Mouse (Mus musculus) hindbrain, embryonic 16.5 days (tissue): Measurements from ENCODE around the gene Vmn1r88. TPM values are rescaled to one million over a fixed set of nuclear protein-coding genes. Genes with fewer than 3 reads are reported as not detected.
A peak's percentile ranks its signal among the peaks of the same experiment; 100 is the strongest.
"Not testable (repeated sequence)": the region's sequence is repeated elsewhere in the genome, so short reads cannot be mapped to it uniquely, and the experiment has no call there.

Experiments used
- ATAC-seq: fragments of 200-750 bp; cut with Nextera tagmentation; 2 replicates; pipeline ENCODE4 v1.8.0; 2017; ENCODE audit warnings: moderate TSS enrichment, moderate library complexity
- H3K27ac ChIP-seq: fragments of 300-500 bp; sonication (generic); 2 replicates; pipeline ENCODE4 v1.5.1; 2014; ENCODE audit warnings: low read depth, mild to moderate bottlenecking, control low read depth, low read length, moderate library complexity
- H3K27me3 ChIP-seq: fragments of 300-500 bp; sonication (generic); replicated peaks from 2 replicates; pipeline ENCODE4 v1.6.1; 2014; ENCODE audit warnings: low read length; ENCODE audit not compliant: control insufficient read depth, insufficient read depth
- H3K36me3 ChIP-seq: fragments of 300-500 bp; sonication (generic); 2 replicates; pipeline ENCODE4 v1.6.1; 2014; ENCODE audit warnings: mild to moderate bottlenecking, low read length, moderate library complexity, mixed read lengths; ENCODE audit not compliant: control insufficient read depth, insufficient read depth
- H3K4me1 ChIP-seq: fragments of 300-500 bp; sonication (generic); 2 replicates; pipeline ENCODE4 v1.6.1; 2014; ENCODE audit warnings: low read depth, low read length; ENCODE audit not compliant: control insufficient read depth, insufficient read depth
- H3K4me2 ChIP-seq: fragments of 300-500 bp; sonication (generic); 2 replicates; pipeline ENCODE4 v1.6.1; 2014; ENCODE audit warnings: mild to moderate bottlenecking, low read length, control low read depth, moderate library complexity
- H3K4me3 ChIP-seq: fragments of 300-500 bp; sonication (generic); 2 replicates; pipeline ENCODE4 v1.5.1; 2014; ENCODE audit warnings: mild to moderate bottlenecking, low read length, control low read depth, moderate library complexity
- H3K9ac ChIP-seq: fragments of 300-500 bp; sonication (generic); 2 replicates; pipeline ENCODE4 v1.6.1; 2014; ENCODE audit warnings: low read depth, mild to moderate bottlenecking, control low read depth, low read length, moderate library complexity
- H3K9me3 ChIP-seq: fragments of 300-500 bp; sonication (generic); 2 replicates; pipeline ENCODE4 v1.6.1; 2014; ENCODE audit warnings: mild to moderate bottlenecking, low read length, moderate library complexity; ENCODE audit not compliant: control insufficient read depth
- WGBS: fragments of 180-500 bp; shearing (Covaris S2); extraction: QIAGEN DNeasy Blood & Tissue Kit; methylation state at CpG from one replicate; pipeline ENCODE4 v1.1.7; 2014; 5-methylcytosine and 5-hydroxymethylcytosine counted together
- polyA plus RNA-seq: library from polyadenylated mRNA; unstranded; fragments of >200 nt; fragmentation: Nextera tagmentation; extraction: Ambion mirVana; gene quantifications from 2 replicates; pipeline ENCODE4 v1.2.1, GENCODE M21; 2015

Vmn1r88 gene
- not detected in 2 replicates for polyA plus RNA-seq

GRCm38 (mm10) chr7:13159268-13159667, at the start of gene Vmn1r88:
Gene Vmn1r88 (plus strand): TSS chr7:13159568.
- ATAC-seq: no peak

GRCm38 (mm10) chr7:13119817-13120216, 39.6 kb upstream of the Vmn1r88 start, which contains the start of gene Vmn1r86:
Gene Vmn1r86 (minus strand): TSS chr7:13119917.
- no peak for ATAC-seq
- H3K36me3 ChIP-seq: no peaks in the 10 kb centered on the region
- H3K9me3 ChIP-seq: no peaks in the 10 kb centered on the region
- H3K27ac ChIP-seq: no peak within 1 kb of the TSS
- no peak within 1 kb of the TSS for H3K4me2 ChIP-seq
- H3K9ac ChIP-seq: no peak within 1 kb of the TSS
- H3K4me3 ChIP-seq: no peak within 1 kb of the TSS
- H3K27me3 ChIP-seq: no peaks in the 10 kb centered on the region; the same call in 1 of the 2 replicates
- no peaks in the 10 kb centered on the region for H3K4me1 ChIP-seq

More at GRCm38 (mm10) chr7:13159268-13159667, at the start of gene Vmn1r88:
- Histone ChIP-seq H3K36me3 (no peaks in the 10 kb centered on the region), H3K4me2 (no peak within 1 kb of the TSS), H3K27me3 (no peaks in the 10 kb centered on the region), H3K9ac (no peak within 1 kb of the TSS), H3K27ac (no peak within 1 kb of the TSS), H3K9me3 (no peaks in the 10 kb centered on the region), H3K4me1 (no peaks in the 10 kb centered on the region), H3K4me3 (no peak within 1 kb of the TSS)

GRCm38 (mm10) chr7:13123554-13124153, 35.7 kb upstream of the Vmn1r88 start:
- Histone ChIP-seq H3K4me2 (peak overlapping the region; percentile 49), H3K4me3 (peak overlapping the region; percentile 31), H3K9ac (peak overlapping the region; percentile 41; the same call in 1 of the 2 replicates)
- not testable (repeated sequence) for H3K9me3 ChIP-seq, H3K27me3 ChIP-seq, H3K36me3 ChIP-seq, H3K27ac ChIP-seq, H3K4me1 ChIP-seq
- WGBS: 0% methylated on average over 14 of the region's 34 CpGs
- ATAC-seq: peak; percentile 98

- H3K4me2 ChIP-seq: no peak overlapping the region
- no peak overlapping the region for H3K9ac ChIP-seq
- H3K36me3 ChIP-seq: no peaks in the 10 kb centered on the region
- H3K27me3 ChIP-seq: no peaks in the 10 kb centered on the region
- H3K27ac ChIP-seq: no peak overlapping the region
- H3K4me3 ChIP-seq: no peak overlapping the region
- H3K9me3 ChIP-seq: peaks cover 2% of the 10 kb centered on the region; the same call in 1 of the 2 replicates
- WGBS: 92% methylated on average over 2 of the region's 2 CpGs
- no peaks in the 10 kb centered on the region for H3K4me1 ChIP-seq
- ATAC-seq: no peak
These were observed 27.5 kb upstream of the Vmn1r88 start for GRCm38 (mm10) chr7:13131856-13132255.

- no peaks in the 10 kb centered on the region for H3K27me3 ChIP-seq
- no peak overlapping the region for H3K4me3 ChIP-seq
- H3K4me2 ChIP-seq: no peak overlapping the region
- no peak overlapping the region for H3K9ac ChIP-seq
- no peak for ATAC-seq
- no peaks in the 10 kb centered on the region for H3K36me3 ChIP-seq
- no peaks in the 10 kb centered on the region for H3K4me1 ChIP-seq
- peaks cover 2% of the 10 kb centered on the region; the same call in 1 of the 2 replicates for H3K9me3 ChIP-seq
- no peak overlapping the region for H3K27ac ChIP-seq
These were observed 22.0 kb upstream of the Vmn1r88 start for GRCm38 (mm10) chr7:13137340-13137739.

GRCm38 (mm10) chr7:13140057-13140456, 19.3 kb upstream of the Vmn1r88 start, which contains the start of gene Vmn1r87:
Gene Vmn1r87 (minus strand): TSS chr7:13140157.
- H3K4me2 ChIP-seq: no peak within 1 kb of the TSS
- 95% methylated on average over 1 of the region's 1 CpGs for WGBS
- H3K9ac ChIP-seq: no peak within 1 kb of the TSS
- H3K27ac ChIP-seq: no peak within 1 kb of the TSS
- H3K4me3 ChIP-seq: no peak within 1 kb of the TSS
- H3K4me1 ChIP-seq: no peaks in the 10 kb centered on the region
- H3K9me3 ChIP-seq: no peaks in the 10 kb centered on the region
- no peaks in the 10 kb centered on the region for H3K27me3 ChIP-seq
- no peak for ATAC-seq
- no peaks in the 10 kb centered on the region for H3K36me3 ChIP-seq

- no peaks in the 10 kb centered on the region for H3K36me3 ChIP-seq
- H3K9ac ChIP-seq: no peak within 1 kb of the TSS
- H3K9me3 ChIP-seq: no peaks in the 10 kb centered on the region
- H3K4me2 ChIP-seq: no peak within 1 kb of the TSS
- no peaks in the 10 kb centered on the region for H3K27me3 ChIP-seq
- H3K4me1 ChIP-seq: no peaks in the 10 kb centered on the region
- ATAC-seq: no peak
- no peak within 1 kb of the TSS for H3K4me3 ChIP-seq
- no peak within 1 kb of the TSS for H3K27ac ChIP-seq
These were observed 53.4 kb downstream of the Vmn1r88 start, which contains the start of gene Vmn1r89 for GRCm38 (mm10) chr7:13212720-13213119. Gene Vmn1r89 (plus strand): TSS chr7:13213020.

Other genes starting within 250 kb of the Vmn1r88 start
- gene Rps5, start 237.3 kb upstream of the Vmn1r88 start, polyA plus RNA-seq: 564 and 566 TPM in 2 replicates
- gene Rnf225, start 232.2 kb upstream of the Vmn1r88 start, polyA plus RNA-seq: 1.2 and 1.3 TPM in 2 replicates
- gene Zfp324, start 193.7 kb upstream of the Vmn1r88 start, polyA plus RNA-seq: 11.9 and 13.5 TPM in 2 replicates
- 11.9 and 12.4 TPM in 2 replicates for gene Zfp446, start 181.7 kb upstream of the Vmn1r88 start, polyA plus RNA-seq
- gene Slc27a5, start 161.4 kb upstream of the Vmn1r88 start, polyA plus RNA-seq: 0.38 and 0.46 TPM in 2 replicates
- gene Trim28, start 160.5 kb upstream of the Vmn1r88 start, polyA plus RNA-seq: 165 and 195 TPM in 2 replicates
- gene Zbtb45, start 149.5 kb upstream of the Vmn1r88 start, polyA plus RNA-seq: 38.3 and 41.4 TPM in 2 replicates
- 174 TPM in 2 replicates for gene Chmp2a, start 124.8 kb upstream of the Vmn1r88 start, polyA plus RNA-seq
- 41.3 and 64.6 TPM in 2 replicates for gene Ube2m, start 121.3 kb upstream of the Vmn1r88 start, polyA plus RNA-seq
- 9.3 and 9.7 TPM in 2 replicates for gene Mzf1, start 104.8 kb upstream of the Vmn1r88 start, polyA plus RNA-seq
- gene Vmn1r85, start 64.4 kb upstream of the Vmn1r88 start, polyA plus RNA-seq: 0.34 TPM in 2 replicates
- not detected in 2 replicates for gene Vmn1r86, start 39.7 kb upstream of the Vmn1r88 start, polyA plus RNA-seq
- not detected in 2 replicates for gene Vmn1r87, start 19.4 kb upstream of the Vmn1r88 start, polyA plus RNA-seq
- not detected in 2 replicates for gene Vmn1r89, start 53.5 kb downstream of the Vmn1r88 start, polyA plus RNA-seq
- 36.0 and 37.4 TPM in 2 replicates for gene Lig1, start 117.7 kb downstream of the Vmn1r88 start, polyA plus RNA-seq
- gene Zswim9, start 119.2 kb downstream of the Vmn1r88 start, polyA plus RNA-seq: 10.3 and 11.9 TPM in 2 replicates
- 0.44 and 1.1 TPM in 2 replicates for gene Pla2g4c, start 165.1 kb downstream of the Vmn1r88 start, polyA plus RNA-seq
- gene Cabp5, start 238.6 kb downstream of the Vmn1r88 start, polyA plus RNA-seq: 0.10 TPM in 1 of 2 replicates, not detected in the other